ENCODE assay signal across 11 mouse cellular contexts in the genomic region with DNA sequence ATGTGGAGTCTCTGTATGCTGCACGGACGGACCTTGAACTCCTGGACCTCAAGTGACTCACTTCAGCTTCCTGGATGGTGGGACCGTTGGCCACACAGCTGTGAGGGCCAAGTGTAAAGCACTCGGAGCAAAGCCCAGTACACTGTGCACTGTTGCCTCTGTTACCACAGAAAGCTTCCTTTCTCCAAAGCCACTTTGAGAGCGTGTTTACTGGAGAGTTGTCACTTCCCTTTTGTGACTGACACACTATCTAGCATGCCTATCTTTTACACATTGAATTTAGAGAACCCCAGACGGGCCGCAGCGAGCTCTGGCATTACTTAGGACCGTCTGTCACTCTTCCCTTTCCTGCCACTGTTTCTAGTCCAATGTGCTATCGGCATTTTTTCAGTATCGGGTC. TPM values are rescaled to one million over a fixed set of nuclear protein-coding genes. Genes with fewer than 3 reads are reported as not detected.
DNase-seq lines count a peak whose midpoint lies in the region; ATAC-seq lines count a peak whose summit lies in the region.
"Had no signal": no experiment of that assay in that cellular context is flagged by ENCODE, and none has a peak within 500 bp of the region (broad histone marks: within the 10 kb centered on the region; RNA-seq: fewer than 3 reads in every experiment).

No protein-coding gene starts in this region.

- no peaks in the 10 kb centered on the region for H3K36me3 ChIP-seq in intestine, embryonic 16.5 days (ENCODE audit: control insufficient read depth, insufficient read depth, low read length)
- peaks cover 23% of the 10 kb centered on the region for H3K36me3 ChIP-seq in hindbrain, embryonic 14.5 days (replicated peaks; ENCODE audit: control insufficient read depth, insufficient read depth)
- peaks cover 21% of the 10 kb centered on the region for H3K36me3 ChIP-seq in hindbrain, embryonic 10.5 days

- no peak overlapping the region for H3K4me3 ChIP-seq in intestine, embryonic 16.5 days (ENCODE audit: low read length)
- no peak overlapping the region for H3K4me3 ChIP-seq in hindbrain, embryonic 14.5 days (replicated peaks; ENCODE audit: low read length)
- H3K4me3 ChIP-seq in hindbrain, embryonic 10.5 days, result no peak overlapping the region

- DNase-seq in heart, adult 18-20 months, result peak; percentile 22 to 53
- no peak for DNase-seq in heart, postnatal 25 days (ENCODE audit: low spot score)
- DNase-seq in adrenal gland, adult 8-10 months, result peak; percentile 18
- no peak for DNase-seq in ovary, postnatal 10 days (ENCODE audit: low spot score)
- DNase-seq in hindbrain, embryonic 14.5 days (ENCODE audit: low spot score), result no peak
- DNase-seq in hindbrain, embryonic 10.5 days (ENCODE audit: low spot score), result no peak
- DNase-seq: kidney, postnatal 14 days had no signal

- no peaks in the 10 kb centered on the region for H3K9me3 ChIP-seq in intestine, embryonic 16.5 days (ENCODE audit: control insufficient read depth, low read length)
- no peaks in the 10 kb centered on the region for H3K9me3 ChIP-seq in hindbrain, embryonic 14.5 days (ENCODE audit: control insufficient read depth, low read length)
- H3K9me3 ChIP-seq in hindbrain, embryonic 10.5 days, result no peaks in the 10 kb centered on the region

- ATAC-seq in intestine, embryonic 16.5 days, result peak; percentile 79; the same call in 1 of the 2 replicates
- peak; percentile 88 for ATAC-seq in megakaryocyte, adult 5-6 weeks (ENCODE audit: poor library complexity, severe bottlenecking)
- ATAC-seq in hindbrain, embryonic 14.5 days (ENCODE audit: low FRiP score), result no peak

- no peak overlapping the region for H3K27ac ChIP-seq in intestine, embryonic 16.5 days (ENCODE audit: low read length)
- no peak overlapping the region for H3K27ac ChIP-seq in hindbrain, embryonic 14.5 days
- H3K27ac ChIP-seq in hindbrain, embryonic 10.5 days, result no peak overlapping the region

- no peak overlapping the region for H3K9ac ChIP-seq in intestine, embryonic 16.5 days (ENCODE audit: low read depth, low read length)
- H3K9ac ChIP-seq in hindbrain, embryonic 14.5 days, result no peak overlapping the region

- no peaks in the 10 kb centered on the region for H3K4me1 ChIP-seq in intestine, embryonic 16.5 days (ENCODE audit: control insufficient read depth, insufficient read depth, low read length)
- H3K4me1 ChIP-seq in hindbrain, embryonic 14.5 days (replicated peaks; ENCODE audit: control insufficient read depth, insufficient read depth, low read length), result no peaks in the 10 kb centered on the region
- no peaks in the 10 kb centered on the region for H3K4me1 ChIP-seq in hindbrain, embryonic 10.5 days (replicated peaks)

- no peaks in the 10 kb centered on the region for H3K27me3 ChIP-seq in intestine, embryonic 16.5 days (replicated peaks; ENCODE audit: control insufficient read depth, insufficient read depth, low read length)
- no peaks in the 10 kb centered on the region for H3K27me3 ChIP-seq in hindbrain, embryonic 14.5 days (ENCODE audit: control insufficient read depth, insufficient read depth, low read length)
- no peaks in the 10 kb centered on the region for H3K27me3 ChIP-seq in hindbrain, embryonic 10.5 days (ENCODE audit: insufficient read depth, poor library complexity, severe bottlenecking)

- WGBS in intestine, embryonic 16.5 days, result 73% methylated on average over 11 of the region's 11 CpGs
- WGBS in hindbrain, embryonic 14.5 days, result 91% methylated on average over 11 of the region's 11 CpGs
- WGBS in hindbrain, embryonic 10.5 days, result 84% methylated on average over 11 of the region's 11 CpGs

- intact Hi-C loops in heart, postnatal 25 days (cut with DNase I), result no loop called here

- H3K4me2 ChIP-seq in intestine, embryonic 16.5 days (ENCODE audit: low read depth, low read length), result no peak overlapping the region
- no peak overlapping the region for H3K4me2 ChIP-seq in hindbrain, embryonic 14.5 days (replicated peaks)

RNA-seq across cellular contexts. Expression of gene Fam102b, which starts 30.1 kb away (rescaled TPM):
- total RNA-seq in heart, adult 18-20 months (2021), result 10 to 100 TPM; 13.0 to 13.8 TPM
- 10 to 100 TPM; 10.8 to 13.5 TPM for total RNA-seq in heart, postnatal 25 days (2021)
- total RNA-seq in adrenal gland, adult 8-10 months (2022), result 1 to 10 TPM; 5.1 to 9.5 (median 6.9) TPM
- 4.2 TPM in 2 replicates for polyA plus RNA-seq in intestine, embryonic 16.5 days (2015; fragmentation: Nextera tagmentation; extraction: Ambion mirVana)
- total RNA-seq in megakaryocyte, adult 5-6 weeks (2015), result 30.7 and 33.5 TPM in 2 replicates
- 41.3 and 42.0 TPM in 2 replicates for total RNA-seq in megakaryocyte, adult 5-6 weeks (2017)
- polyA plus RNA-seq in hindbrain, embryonic 14.5 days (2014; fragmentation: Nextera tagmentation; extraction: Ambion mirVana), result 20.9 and 24.9 TPM in 2 replicates
- 5.3 TPM in 2 replicates for polyA plus RNA-seq in hindbrain, embryonic 10.5 days (2016; fragmentation: Nextera tagmentation; extraction: Ambion mirVana)

RNA-seq across cellular contexts. Expression of gene Gm9857, which starts 57.0 kb away (rescaled TPM):
- total RNA-seq in heart, adult 18-20 months (2021), result not detected
- total RNA-seq in heart, postnatal 25 days (2021), result not detected
- total RNA-seq in adrenal gland, adult 8-10 months (2022), result not detected
- polyA plus RNA-seq in intestine, embryonic 16.5 days (2015; fragmentation: Nextera tagmentation; extraction: Ambion mirVana), result not detected in 2 replicates
- not detected in 2 replicates for total RNA-seq in megakaryocyte, adult 5-6 weeks (2015)
- not detected in 2 replicates for total RNA-seq in megakaryocyte, adult 5-6 weeks (2017)
- not detected in 2 replicates for polyA plus RNA-seq in hindbrain, embryonic 14.5 days (2014; fragmentation: Nextera tagmentation; extraction: Ambion mirVana)
- polyA plus RNA-seq in hindbrain, embryonic 10.5 days (2016; fragmentation: Nextera tagmentation; extraction: Ambion mirVana), result not detected in 2 replicates
- total RNA-seq: left cerebral cortex, postnatal 25 days had no signal
- polyA plus RNA-seq: embryonic facial prominence, embryonic 14.5 days had no signal

RNA-seq across cellular contexts. Expression of gene Henmt1, which starts 57.6 kb away (rescaled TPM):
- not detected for total RNA-seq in heart, adult 18-20 months (2021)
- total RNA-seq in heart, postnatal 25 days (2021), result not detected
- total RNA-seq in adrenal gland, adult 8-10 months (2022), result under 1 TPM in 1 of 4 experiments, not detected in 3; 0.17 TPM
- 0.12 and 0.28 TPM in 2 replicates for polyA plus RNA-seq in intestine, embryonic 16.5 days (2015; fragmentation: Nextera tagmentation; extraction: Ambion mirVana)
- 0.11 TPM in 1 of 2 replicates, not detected in the other for total RNA-seq in megakaryocyte, adult 5-6 weeks (2015)
- total RNA-seq in megakaryocyte, adult 5-6 weeks (2017), result 0.45 TPM in 1 of 2 replicates, not detected in the other
- polyA plus RNA-seq in hindbrain, embryonic 14.5 days (2014; fragmentation: Nextera tagmentation; extraction: Ambion mirVana), result 2.4 and 3.3 TPM in 2 replicates
- polyA plus RNA-seq in hindbrain, embryonic 10.5 days (2016; fragmentation: Nextera tagmentation; extraction: Ambion mirVana), result 0.58 and 0.86 TPM in 2 replicates

Comparison
In these comparisons a context has a peak if more than half of its experiments do, and no peak if none do; other contexts are left out.
1. DNase-seq: peak in heart, adult 18-20 months (2 of 2) and adrenal gland, adult 8-10 months (single experiment); none in heart, postnatal 25 days (single experiment), ovary, postnatal 10 days (single experiment), hindbrain, embryonic 14.5 days (single experiment) and hindbrain, embryonic 10.5 days (single experiment).